Mouse (Mus musculus) C2C12 (cell line): ENCODE measurements at regions not wholly inside any gene's neighbourhood (a gene's known extent, or its start where the extent isn't known, plus 50 kb on each side); places are given as distances from the start of the nearest gene placed in this dataset.

ENCODE experiments used
- CTCF ChIP-seq: IDR thresholded peaks from one replicate; pipeline ENCODE4 v1.5.1; 2011; ENCODE audit not compliant: control insufficient read depth, insufficient read depth, insufficient read length
- MAX ChIP-seq: IDR thresholded peaks from one replicate; pipeline ENCODE4 v1.6.1; 2011; ENCODE audit warnings: mild to moderate bottlenecking, control low read depth

- TF ChIP-seq CTCF (no peak), MAX (no peak)
These were observed 143.3 kb upstream of the Usp9x start for GRCm38 (mm10) chrX:12927797-12928589.
